Mouse (Mus musculus): ENCODE measurements around the gene 1700034J05Rik. TPM values are rescaled to one million over a fixed set of nuclear protein-coding genes. Genes with fewer than 3 reads are reported as not detected.
A peak's percentile ranks its signal among the peaks of the same experiment; 100 is the strongest.

1700034J05Rik gene
- polyA plus RNA-seq, 1 experiment = not detected

GRCm38 (mm10) chr6:146966446-146967019 lies 12.3 kb upstream of the 1700034J05Rik start:
- no peak for DNase-seq (ENCODE audit: low read depth, low spot score)
- 54% methylated on average over 12 of the region's 12 CpGs for WGBS

DNA sequence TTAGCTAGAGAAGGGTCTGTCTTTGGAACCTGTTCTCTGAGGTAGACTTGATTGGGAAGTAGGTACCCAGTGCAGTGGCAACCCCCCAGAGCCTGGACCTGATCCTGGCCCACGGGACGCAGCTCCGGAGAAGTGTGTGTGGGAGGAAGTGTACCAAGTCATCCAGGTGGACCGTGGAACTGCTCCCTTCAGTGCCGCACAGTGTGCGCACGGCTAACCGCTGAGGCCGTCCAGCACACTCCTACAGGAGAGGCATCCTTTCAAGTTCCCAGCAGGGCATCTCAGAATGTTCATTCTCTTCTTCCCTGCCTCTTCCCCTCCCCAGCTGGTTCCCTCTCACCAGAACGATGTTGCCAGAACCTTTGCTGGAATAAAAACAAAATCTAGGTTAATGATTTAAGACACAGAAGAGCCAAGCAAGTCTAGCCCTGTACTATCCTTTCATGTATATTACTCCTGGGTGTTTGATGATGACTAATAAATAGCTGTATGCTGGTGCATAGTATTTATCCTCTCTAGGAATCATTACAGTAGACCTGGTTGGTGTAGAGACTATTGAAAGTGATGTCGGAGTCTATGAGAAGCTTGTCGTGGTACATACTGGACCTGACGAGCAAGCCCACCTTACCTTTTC lies 11.0 kb upstream of the 1700034J05Rik start:
- 89% methylated on average over 13 of the region's 13 CpGs for WGBS
- DNase-seq (ENCODE audit: low read depth, low spot score) = no peak

DNA sequence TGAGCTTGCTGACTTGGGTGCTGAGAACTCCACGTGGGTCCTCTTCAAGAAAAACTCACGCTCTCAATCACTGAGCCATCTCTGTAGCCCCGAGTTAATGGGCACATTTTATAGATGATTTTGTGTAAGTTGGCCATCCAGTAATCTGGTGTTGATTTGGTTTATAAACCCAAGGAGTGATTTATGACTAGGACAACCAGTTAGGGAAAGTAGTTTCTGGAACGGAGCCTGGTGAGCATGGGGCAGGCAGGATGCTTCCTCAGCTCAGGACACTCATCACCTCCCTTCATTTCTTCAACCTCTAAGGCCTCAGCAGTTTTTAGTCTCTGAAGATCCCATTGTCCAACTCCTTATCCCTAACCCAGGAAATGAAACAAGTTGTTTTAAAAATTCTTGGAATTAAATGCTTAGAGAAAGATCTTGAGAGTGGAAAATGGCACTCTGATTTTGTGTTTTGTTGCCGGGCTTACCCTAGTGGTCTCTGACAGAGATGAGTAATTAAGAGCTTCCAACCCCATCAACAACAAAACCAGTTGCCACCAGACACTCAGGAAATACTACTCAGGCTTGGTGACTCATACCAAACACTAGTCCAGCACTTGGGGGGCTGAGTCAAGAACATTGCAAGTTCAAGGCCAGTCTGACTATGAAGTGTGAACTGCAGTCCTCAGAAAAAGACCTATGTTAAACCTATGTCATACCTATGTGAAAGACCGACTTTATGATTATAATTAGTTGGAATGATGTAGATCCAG lies 9.4 kb upstream of the 1700034J05Rik start:
- no peak for DNase-seq (ENCODE audit: low read depth, low spot score)
- WGBS = 56% methylated on average over 6 of the region's 6 CpGs

DNA sequence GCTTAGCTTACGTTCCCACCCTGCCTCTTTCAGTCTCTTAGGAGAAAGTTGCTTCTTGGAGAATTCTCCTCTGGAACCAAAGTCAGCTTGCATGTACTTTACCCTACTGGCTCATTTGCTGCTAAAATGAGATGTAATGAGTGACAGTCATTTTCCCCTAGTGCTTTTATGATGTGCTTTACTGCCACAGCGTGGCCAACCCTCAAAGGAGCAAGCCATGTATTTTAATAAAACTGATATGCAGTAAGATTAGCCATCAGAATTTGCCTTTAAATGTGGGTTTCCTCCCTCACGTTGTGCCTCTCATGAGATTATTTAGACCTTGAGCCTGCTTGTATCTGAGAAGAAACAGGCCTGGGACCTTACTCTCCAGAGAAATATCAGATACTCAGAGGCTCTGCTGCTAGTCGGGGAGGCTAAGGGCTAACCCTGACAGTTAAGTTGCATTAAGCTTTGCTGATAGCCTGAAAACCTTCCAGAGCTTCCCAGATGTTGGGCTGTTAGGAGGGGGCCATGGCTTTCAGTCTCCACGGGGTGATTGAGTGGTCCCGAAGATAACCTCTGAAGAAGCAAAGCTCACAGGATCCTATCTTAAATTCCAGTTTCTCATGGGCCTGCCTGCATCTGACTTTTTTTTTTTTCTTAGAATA lies 7.7 kb upstream of the 1700034J05Rik start:
- DNase-seq (ENCODE audit: low read depth, low spot score) = no peak
- 55% methylated on average over 6 of the region's 6 CpGs for WGBS

DNA sequence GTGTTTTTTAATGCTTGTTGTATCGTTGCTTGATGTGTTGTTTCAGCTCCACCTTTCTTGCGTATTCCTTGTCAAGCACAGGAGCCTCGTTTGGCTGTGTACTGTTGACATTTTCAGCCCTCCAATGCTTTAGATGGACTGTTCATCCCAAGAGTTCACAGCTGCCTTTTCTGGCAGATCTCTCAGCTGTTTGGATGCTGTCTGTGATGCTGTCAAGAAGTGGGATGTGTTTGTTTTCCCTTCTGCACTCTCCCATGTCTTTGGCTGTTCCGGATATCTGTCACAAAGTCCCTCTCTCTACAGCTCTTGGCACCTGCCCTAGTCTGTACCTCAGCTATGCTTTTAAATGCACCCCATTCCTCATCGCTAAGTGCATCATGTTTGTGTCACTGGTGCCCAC lies 6.7 kb upstream of the 1700034J05Rik start:
- no peak for DNase-seq (ENCODE audit: low read depth, low spot score)
- WGBS = 78% methylated on average over 5 of the region's 5 CpGs

GRCm38 (mm10) chr6:146959908-146960680 lies 5.9 kb upstream of the 1700034J05Rik start:
- peak; percentile 42 for DNase-seq (ENCODE audit: low read depth, low spot score)
- WGBS = 24% methylated on average over 9 of the region's 9 CpGs

- DNase-seq (ENCODE audit: low read depth, low spot score) = no peak
- WGBS = 74% methylated on average over 1 of the region's 1 CpGs
Measured at GRCm38 (mm10) chr6:146958694-146959093, 4.5 kb upstream of the 1700034J05Rik start.

GRCm38 (mm10) chr6:146956961-146957360 lies 2.7 kb upstream of the 1700034J05Rik start:
- DNase-seq (ENCODE audit: low read depth, low spot score) = no peak
- 90% methylated on average over 1 of the region's 1 CpGs for WGBS

GRCm38 (mm10) chr6:146955896-146956295 lies 1.7 kb upstream of the 1700034J05Rik start:
- DNase-seq (ENCODE audit: low read depth, low spot score) = no peak
- WGBS = 64% methylated on average over 12 of the region's 12 CpGs

- WGBS = 84% methylated on average over 1 of the region's 1 CpGs
- no peak for DNase-seq (ENCODE audit: low read depth, low spot score)
Measured at GRCm38 (mm10) chr6:146955475-146955874, 1.3 kb upstream of the 1700034J05Rik start.

- DNase-seq (ENCODE audit: low read depth, low spot score) = no peak
- WGBS = 61% methylated on average over 1 of the region's 1 CpGs
Measured at GRCm38 (mm10) chr6:146950454-146950832, 3.8 kb downstream of the 1700034J05Rik start.

DNA sequence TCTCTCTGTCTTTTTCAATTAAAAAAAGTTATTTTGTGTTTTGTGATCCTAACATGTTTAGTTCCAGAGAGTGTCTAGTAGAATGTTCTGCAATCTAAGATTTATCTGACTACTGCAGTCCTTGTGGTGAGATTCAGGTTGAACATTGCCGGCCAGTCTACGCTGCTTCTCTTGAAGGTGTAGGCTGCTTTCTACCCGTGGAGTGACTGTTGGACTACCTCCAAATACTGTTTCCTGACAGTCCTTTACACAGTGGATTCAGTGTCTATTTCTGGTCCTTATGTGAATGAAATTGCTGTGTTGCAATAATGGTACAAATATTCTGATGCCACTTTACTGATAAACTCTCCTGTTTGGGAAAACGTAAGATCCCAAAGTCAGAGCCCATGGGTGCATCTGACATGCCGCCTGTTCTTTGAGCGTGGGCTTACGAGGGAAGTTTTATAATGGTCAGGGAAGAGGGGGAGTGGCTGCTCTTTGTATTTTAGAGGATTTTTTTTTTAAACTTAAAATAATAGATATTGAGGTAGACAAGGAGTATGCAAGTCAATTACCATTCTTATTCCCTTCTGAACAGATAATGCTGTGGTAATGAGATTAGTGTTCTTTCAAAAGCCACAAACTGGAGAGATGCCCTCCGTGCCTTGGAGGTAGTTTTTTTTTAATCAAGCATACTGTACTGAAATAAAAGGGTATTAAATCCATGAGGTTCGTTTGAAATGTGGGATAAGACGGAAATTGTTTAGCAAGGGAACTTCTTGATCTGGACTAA lies 4.4 kb downstream of the 1700034J05Rik start:
- 72% methylated on average over 10 of the region's 10 CpGs for whole genome bisulfite sequencing

DNA sequence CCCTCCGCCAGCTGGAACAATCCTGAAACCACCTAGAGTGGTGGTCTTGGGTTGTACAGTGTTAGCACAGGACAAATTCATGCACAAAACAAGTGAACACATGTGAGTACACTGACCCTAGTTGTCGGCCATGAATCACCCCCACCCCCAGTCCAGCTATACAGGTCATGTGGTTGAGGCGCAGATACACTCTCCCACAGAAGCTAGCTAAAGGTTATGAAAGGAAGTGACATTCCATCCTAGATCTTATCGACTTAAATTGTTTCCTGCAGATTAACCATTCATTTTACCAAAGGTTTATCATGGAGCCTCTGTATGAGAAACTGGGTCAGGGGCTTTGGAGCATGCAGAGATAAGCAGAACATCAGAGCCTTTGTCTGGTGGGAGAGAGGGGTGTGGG lies 7.0 kb downstream of the 1700034J05Rik start:
- no peak for DNase-seq (ENCODE audit: low read depth, low spot score)
- WGBS = 70% methylated on average over 4 of the region's 4 CpGs

More for the DNA sequence above, 4.4 kb downstream of the 1700034J05Rik start:
- no peak for DNase-seq (ENCODE audit: low read depth, low spot score)

DNA sequence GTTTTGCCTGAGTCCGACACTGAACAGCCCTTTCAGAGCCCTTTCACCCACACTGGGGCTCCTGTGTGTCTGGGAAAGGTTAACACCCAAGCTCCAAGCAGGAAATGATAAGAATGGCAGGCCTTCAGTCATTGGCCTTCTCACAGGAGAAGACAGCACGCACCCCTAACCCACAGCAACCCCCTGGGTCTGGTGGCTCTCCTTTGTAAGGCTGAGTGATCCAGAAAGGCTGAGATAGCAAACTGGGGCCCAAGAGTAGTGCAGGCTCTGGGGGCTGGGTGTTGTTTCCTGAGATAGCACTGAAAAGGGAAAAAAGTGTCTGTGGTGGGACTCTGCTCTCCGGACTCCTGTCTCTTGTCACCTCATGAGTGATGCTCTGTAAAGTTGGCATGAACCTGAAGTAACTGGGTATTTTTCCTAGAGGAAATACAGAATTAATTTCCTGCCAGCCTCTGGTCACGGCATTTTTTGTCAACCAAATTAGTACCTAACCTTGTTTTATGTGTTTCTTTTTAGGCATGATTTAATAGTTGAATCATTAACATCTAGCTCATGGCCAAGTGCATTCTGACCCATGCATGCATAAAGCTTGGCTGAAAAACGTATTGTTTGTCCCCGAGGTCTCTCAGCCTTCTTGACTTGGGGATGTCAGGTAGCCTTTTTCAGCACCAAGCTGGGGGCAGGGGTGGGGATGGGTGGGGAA lies 7.7 kb downstream of the 1700034J05Rik start:
- DNase-seq (ENCODE audit: low read depth, low spot score) = no peak
- 76% methylated on average over 6 of the region's 6 CpGs for WGBS

- DNase-seq (ENCODE audit: low read depth, low spot score) = no peak
- WGBS = 65% methylated on average over 4 of the region's 4 CpGs
Measured at GRCm38 (mm10) chr6:146944830-146945229, 9.4 kb downstream of the 1700034J05Rik start.

DNA sequence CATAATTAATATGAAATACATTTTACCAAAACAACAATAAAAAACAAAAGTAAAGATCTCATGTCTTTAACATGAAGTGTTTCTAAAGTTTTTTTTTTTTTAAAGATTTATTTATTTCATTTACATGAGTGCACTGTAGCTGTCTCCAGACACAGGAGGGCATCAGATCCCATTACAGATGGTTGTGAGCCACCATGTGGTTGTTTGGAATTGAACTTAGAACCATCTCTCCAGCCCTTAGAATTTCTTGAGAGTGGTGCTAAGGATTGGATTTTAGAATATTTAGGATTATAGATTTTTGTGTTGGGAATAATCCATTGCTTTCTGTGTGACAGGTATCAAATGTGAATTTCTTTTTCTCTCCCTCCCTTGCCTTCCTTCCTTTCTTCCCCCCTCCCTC lies 10.2 kb downstream of the 1700034J05Rik start:
- DNase-seq (ENCODE audit: low read depth, low spot score) = no peak

DNA sequence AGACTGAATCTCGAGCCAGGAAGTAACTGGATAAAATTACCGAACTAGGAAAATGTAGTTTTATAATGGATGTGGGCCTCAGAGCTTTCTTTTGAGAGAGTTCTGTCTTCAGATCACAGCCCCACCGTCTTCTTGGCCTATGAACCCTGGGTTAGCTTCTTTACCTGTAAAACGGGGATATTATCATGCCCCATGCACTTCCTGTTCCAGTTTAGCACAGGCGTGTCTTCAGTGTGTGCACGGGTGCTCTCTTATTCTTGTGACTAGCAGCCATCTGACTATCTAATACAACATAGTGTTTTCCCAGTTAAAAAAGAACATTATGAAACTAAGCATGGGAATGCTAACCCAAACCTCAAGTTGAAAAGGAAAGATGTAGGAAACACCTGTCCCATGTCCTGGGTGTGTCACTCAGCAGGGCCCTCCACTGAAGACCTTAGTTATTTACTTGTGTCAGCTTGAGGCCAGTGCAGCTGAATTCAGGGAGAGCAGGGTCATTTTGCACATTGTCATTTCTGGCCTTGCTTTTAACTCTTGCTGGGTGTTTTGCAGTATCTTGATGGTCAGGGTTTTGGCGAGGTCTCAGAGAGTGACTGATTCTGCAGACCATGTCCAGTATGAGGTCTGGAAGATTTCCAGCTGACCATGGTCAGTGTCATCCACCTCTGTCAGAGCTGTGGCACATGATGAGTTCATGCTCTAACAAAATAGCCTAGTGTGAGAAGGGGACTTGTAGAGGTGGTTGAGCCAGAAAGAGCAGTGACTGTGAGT lies 12.5 kb downstream of the 1700034J05Rik start:
- no peak for DNase-seq (ENCODE audit: low read depth, low spot score)
- 39% methylated on average over 7 of the region's 7 CpGs for whole genome bisulfite sequencing

GRCm38 (mm10) chr6:146939026-146939425 lies 15.2 kb downstream of the 1700034J05Rik start:
- 81% methylated on average over 8 of the region's 8 CpGs for WGBS

More at GRCm38 (mm10) chr6:146939026-146939425, 15.2 kb downstream of the 1700034J05Rik start:
- no peak for DNase-seq (ENCODE audit: low read depth, low spot score)
